Mouse (Mus musculus) hindbrain, embryonic 14.5 days (tissue): ENCODE measurements around the gene Myo6. TPM values are rescaled to one million over a fixed set of nuclear protein-coding genes. Genes with fewer than 3 reads are reported as not detected.

Experiments
- ATAC-seq: fragments of 200-750 bp; cut with Nextera tagmentation; 2 replicates; pipeline ENCODE4 v1.8.0; 2017; ENCODE audit warnings: moderate number of reproducible peaks, mild to moderate bottlenecking, moderate TSS enrichment, moderate library complexity; ENCODE audit not compliant: low FRiP score
- DNase-seq: peaks from one replicate; pipeline ENCODE4 v3.0.0-alpha.2; 2015; ENCODE audit warnings: low spot score
- H3K27ac ChIP-seq: fragments of 300-500 bp; sonication (generic); 2 replicates; pipeline ENCODE4 v1.5.1; 2014; ENCODE audit warnings: mild to moderate bottlenecking, moderate library complexity
- H3K27me3 ChIP-seq: fragments of 300-500 bp; sonication (generic); 2 replicates; pipeline ENCODE4 v1.6.1; 2014; ENCODE audit warnings: mild to moderate bottlenecking, low read length, mixed read lengths; ENCODE audit not compliant: control insufficient read depth, insufficient read depth
- H3K36me3 ChIP-seq: fragments of 300-500 bp; sonication (generic); replicated peaks from 2 replicates; pipeline ENCODE4 v1.6.1; 2014; ENCODE audit not compliant: control insufficient read depth, insufficient read depth
- H3K4me1 ChIP-seq: fragments of 300-500 bp; sonication (generic); replicated peaks from 2 replicates; pipeline ENCODE4 v1.6.1; 2014; ENCODE audit warnings: antibody characterized with exemption, low read length, mixed read lengths; ENCODE audit not compliant: control insufficient read depth, insufficient read depth
- H3K4me2 ChIP-seq: fragments of 300-500 bp; sonication (generic); replicated peaks from 2 replicates; pipeline ENCODE4 v1.6.1; 2014; ENCODE audit warnings: mild to moderate bottlenecking, moderate library complexity
- H3K4me3 ChIP-seq: fragments of 300-500 bp; sonication (generic); replicated peaks from 2 replicates; pipeline ENCODE4 v1.5.1; 2014; ENCODE audit warnings: mild to moderate bottlenecking, low read length
- H3K9ac ChIP-seq: fragments of 300-500 bp; sonication (generic); 2 replicates; pipeline ENCODE4 v1.6.1; 2014
- H3K9me3 ChIP-seq: fragments of 300-500 bp; sonication (generic); 2 replicates; pipeline ENCODE4 v1.6.1; 2016; ENCODE audit warnings: low read length; ENCODE audit not compliant: control insufficient read depth
- WGBS: fragments of 180-500 bp; shearing (Covaris S2); extraction: QIAGEN DNeasy Blood & Tissue Kit; methylation state at CpG from one replicate; pipeline ENCODE4 v1.1.7; 2014; 5-methylcytosine and 5-hydroxymethylcytosine counted together
- polyA plus RNA-seq: library from polyadenylated mRNA; unstranded; fragments of >200 nt; fragmentation: Nextera tagmentation; extraction: Ambion mirVana; gene quantifications from 2 replicates; pipeline ENCODE4 v1.2.1, GENCODE M21; 2014

Gene Myo6
- polyA plus RNA-seq, 1 experiment from 2014 or later = 27.9 TPM

GRCm38 (mm10) chr9:80275053-80275771, 110.4 kb downstream of the Myo6 start:
- 84% methylated on average over 8 of the region's 8 CpGs for WGBS
- H3K9me3 ChIP-seq = no peaks in the 10 kb centered on the region
- no peak overlapping the region for H3K9ac ChIP-seq
- H3K4me1 ChIP-seq = no peaks in the 10 kb centered on the region
- no peak overlapping the region for H3K4me3 ChIP-seq
- no peak overlapping the region for H3K27ac ChIP-seq
- no peaks in the 10 kb centered on the region for H3K27me3 ChIP-seq
- 0 out of 2 replicates have a peak, but pooled peaks cover 3% of the 10 kb centered on the region for H3K36me3 ChIP-seq
- ATAC-seq (no peak), DNase-seq (no peak)
- no peak overlapping the region for H3K4me2 ChIP-seq

- ATAC-seq (no peak), DNase-seq (no peak)
- H3K9ac ChIP-seq = no peak overlapping the region
- no peak overlapping the region for H3K27ac ChIP-seq
- H3K36me3 ChIP-seq = 0 out of 2 replicates have a peak, but pooled peaks cover 3% of the 10 kb centered on the region
- WGBS = 87% methylated on average over 1 of the region's 1 CpGs
- H3K4me3 ChIP-seq = no peak overlapping the region
- H3K4me1 ChIP-seq = no peaks in the 10 kb centered on the region
- H3K4me2 ChIP-seq = no peak overlapping the region
- H3K9me3 ChIP-seq = no peaks in the 10 kb centered on the region
- H3K27me3 ChIP-seq = no peaks in the 10 kb centered on the region
Measured at GRCm38 (mm10) chr9:80275772-80276134, 110.9 kb downstream of the Myo6 start.

GRCm38 (mm10) chr9:80277157-80277556, 112.3 kb downstream of the Myo6 start:
- H3K4me2 ChIP-seq = no peak overlapping the region
- H3K4me1 ChIP-seq = no peaks in the 10 kb centered on the region
- no peak overlapping the region for H3K4me3 ChIP-seq
- no peak overlapping the region for H3K9ac ChIP-seq
- no peaks in the 10 kb centered on the region for H3K9me3 ChIP-seq
- no peak overlapping the region for H3K27ac ChIP-seq
- no peaks in the 10 kb centered on the region for H3K27me3 ChIP-seq
- DNase-seq (no peak), ATAC-seq (no peak; the same call in 1 of the 2 replicates)
- H3K36me3 ChIP-seq = 0 out of 2 replicates have a peak, but pooled peaks cover 3% of the 10 kb centered on the region
- WGBS = 62% methylated on average over 2 of the region's 2 CpGs

- H3K27me3 ChIP-seq = no peaks in the 10 kb centered on the region
- DNase-seq (no peak), ATAC-seq (no peak)
- H3K27ac ChIP-seq = no peak overlapping the region
- H3K4me2 ChIP-seq = no peak overlapping the region
- WGBS = 73% methylated on average over 6 of the region's 6 CpGs
- H3K9ac ChIP-seq = no peak overlapping the region
- H3K4me3 ChIP-seq = no peak overlapping the region
- 0 out of 2 replicates have a peak, but pooled peaks cover 3% of the 10 kb centered on the region for H3K36me3 ChIP-seq
- H3K4me1 ChIP-seq = no peaks in the 10 kb centered on the region
- no peaks in the 10 kb centered on the region for H3K9me3 ChIP-seq
Measured at GRCm38 (mm10) chr9:80277770-80278169, 112.9 kb downstream of the Myo6 start.

GRCm38 (mm10) chr9:80280724-80281123, 115.9 kb downstream of the Myo6 start:
- Histone ChIP-seq H3K36me3 (0 out of 2 replicates have a peak, but pooled peaks cover 5% of the 10 kb centered on the region), H3K4me1 (no peaks in the 10 kb centered on the region), H3K4me3 (no peak overlapping the region), H3K4me2 (no peak overlapping the region), H3K27me3 (no peaks in the 10 kb centered on the region), H3K9ac (no peak overlapping the region), H3K9me3 (no peaks in the 10 kb centered on the region), H3K27ac (no peak overlapping the region)
- WGBS = 96% methylated on average over 1 of the region's 1 CpGs
- ATAC-seq = no peak
- no peak for DNase-seq

- Histone ChIP-seq H3K4me1 (no peaks in the 10 kb centered on the region), H3K36me3 (0 out of 2 replicates have a peak, but pooled peaks cover 2% of the 10 kb centered on the region), H3K4me2 (no peak overlapping the region), H3K27ac (no peak overlapping the region), H3K27me3 (no peaks in the 10 kb centered on the region), H3K9me3 (no peaks in the 10 kb centered on the region), H3K9ac (no peak overlapping the region), H3K4me3 (no peak overlapping the region)
- no peak for ATAC-seq
- WGBS = 97% methylated on average over 3 of the region's 3 CpGs
- no peak for DNase-seq
Measured at GRCm38 (mm10) chr9:80282426-80282825, 117.6 kb downstream of the Myo6 start.

- Histone ChIP-seq H3K36me3 (0 out of 2 replicates have a peak, but pooled peaks cover 2% of the 10 kb centered on the region), H3K9ac (no peak overlapping the region), H3K27ac (no peak overlapping the region), H3K4me3 (no peak overlapping the region), H3K4me2 (no peak overlapping the region), H3K4me1 (no peaks in the 10 kb centered on the region), H3K27me3 (no peaks in the 10 kb centered on the region), H3K9me3 (no peaks in the 10 kb centered on the region)
- DNase-seq (no peak), ATAC-seq (no peak)
- 86% methylated on average over 2 of the region's 2 CpGs for WGBS
Measured at GRCm38 (mm10) chr9:80284539-80285174, 119.8 kb downstream of the Myo6 start.

GRCm38 (mm10) chr9:80286845-80287244, 122.0 kb downstream of the Myo6 start:
- Histone ChIP-seq H3K4me2 (no peak overlapping the region), H3K4me1 (no peaks in the 10 kb centered on the region), H3K9ac (no peak overlapping the region), H3K9me3 (0 out of 2 replicates have a peak, but pooled peaks cover 6% of the 10 kb centered on the region), H3K4me3 (no peak overlapping the region), H3K27ac (no peak overlapping the region), H3K27me3 (no peaks in the 10 kb centered on the region), H3K36me3 (0 out of 2 replicates have a peak, but pooled peaks cover 2% of the 10 kb centered on the region)
- DNase-seq = no peak
- no peak for ATAC-seq
- WGBS = 91% methylated on average over 7 of the region's 7 CpGs

- no peaks in the 10 kb centered on the region; the same call in 1 of the 2 replicates for H3K36me3 ChIP-seq
- peaks cover 11% of the 10 kb centered on the region; the same call in 1 of the 2 replicates for H3K9me3 ChIP-seq
- H3K4me3 ChIP-seq = no peak overlapping the region
- H3K27ac ChIP-seq = no peak overlapping the region
- no peaks in the 10 kb centered on the region for H3K27me3 ChIP-seq
- H3K4me2 ChIP-seq = no peak overlapping the region
- H3K9ac ChIP-seq = no peak overlapping the region
- no peaks in the 10 kb centered on the region for H3K4me1 ChIP-seq
- ATAC-seq (no peak), DNase-seq (peak; percentile 84)
- 58% methylated on average over 2 of the region's 2 CpGs for WGBS
Measured at GRCm38 (mm10) chr9:80293056-80293584, 128.3 kb downstream of the Myo6 start.
